Mouse (Mus musculus): ENCODE results near the gene Tjp1. TPM values are rescaled to one million over a fixed set of nuclear protein-coding genes. Genes with fewer than 3 reads are reported as not detected.

Gene Tjp1
- polyA plus RNA-seq, 1 experiment from 2014 or later = 19.7 TPM

DNA sequence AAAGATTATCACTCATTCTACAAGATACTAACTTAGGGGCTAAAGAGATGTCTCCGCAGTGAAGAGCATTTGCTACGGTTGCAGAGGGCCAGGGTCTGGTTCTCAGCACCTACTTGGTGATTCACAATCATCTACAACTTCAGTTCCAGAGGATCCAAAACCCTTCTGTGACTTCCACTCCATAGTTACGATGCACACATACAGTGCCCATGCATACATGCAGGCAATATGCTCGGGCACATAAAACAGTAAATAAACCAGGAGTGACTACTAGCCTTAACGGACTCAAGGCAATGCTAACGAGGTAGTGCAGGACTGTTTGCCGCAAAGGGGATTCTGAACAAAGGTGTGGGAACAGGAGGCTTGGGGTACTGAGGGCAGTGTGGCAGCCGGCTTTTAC lies 7.0 kb downstream of the Tjp1 start:
- Histone ChIP-seq H3K36me3 (ENCODE audit: control insufficient read depth, insufficient read depth) (no peaks in the 10 kb centered on the region), H3K9me3 (replicated peaks; ENCODE audit: control insufficient read depth, low read length) (no peaks in the 10 kb centered on the region), H3K27me3 (ENCODE audit: control insufficient read depth, insufficient read depth, low read length) (peaks cover 7% of the 10 kb centered on the region; the same call in 1 of the 2 replicates), H3K4me1 (ENCODE audit: control insufficient read depth, insufficient read depth, low read length) (no peaks in the 10 kb centered on the region), H3K4me2 (ENCODE audit: low read depth, low read length) (no peak overlapping the region), H3K27ac (ENCODE audit: low read length) (no peak overlapping the region), H3K4me3 (ENCODE audit: low read length) (no peak overlapping the region), H3K9ac (ENCODE audit: low read length) (no peak overlapping the region)
- no peak for ATAC-seq (replicated peaks; ENCODE audit: extremely low read depth, insufficient read depth, low FRiP score)
- WGBS = 89% methylated on average over 8 of the region's 8 CpGs

DNA sequence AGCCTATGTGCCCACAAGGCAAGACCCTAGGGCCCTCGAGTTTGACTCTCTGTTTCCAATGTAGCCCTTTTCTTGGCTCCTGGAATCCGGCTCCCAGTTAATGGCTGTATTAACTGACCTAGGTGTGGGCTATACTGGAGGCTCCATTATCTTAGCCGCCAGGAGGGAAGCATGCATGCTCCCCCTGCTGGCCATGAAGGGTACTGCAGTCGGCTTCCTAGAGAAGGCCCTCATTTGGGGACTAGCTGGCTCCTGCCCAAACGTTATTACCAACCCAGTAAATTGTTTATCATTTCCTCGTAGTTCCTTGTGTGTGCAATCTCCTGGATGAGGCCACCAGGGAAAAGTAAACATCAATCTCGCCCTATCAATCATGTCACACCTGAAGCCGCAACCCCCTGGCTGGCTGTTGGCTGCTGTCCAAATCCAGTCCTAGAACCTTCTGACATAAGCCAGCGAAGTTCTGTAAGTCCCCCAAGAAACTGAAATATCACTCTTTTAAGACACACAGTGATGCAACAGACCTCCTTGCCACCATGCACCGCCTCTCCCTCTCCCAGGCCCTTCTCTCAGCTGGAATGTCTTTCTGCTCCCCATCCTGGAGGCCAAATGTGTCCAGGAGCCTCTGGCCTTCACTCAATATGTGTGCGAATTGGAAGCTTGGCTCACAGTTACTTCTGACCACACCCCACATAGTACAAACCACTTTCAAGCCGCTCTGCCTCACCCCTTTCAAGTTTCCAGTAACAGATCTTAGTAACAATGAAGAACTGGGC lies 7.6 kb downstream of the Tjp1 start:
- Histone ChIP-seq H3K4me3 (ENCODE audit: low read length) (no peak overlapping the region), H3K9ac (ENCODE audit: low read length) (no peak overlapping the region), H3K36me3 (ENCODE audit: control insufficient read depth, insufficient read depth) (no peaks in the 10 kb centered on the region), H3K27me3 (ENCODE audit: control insufficient read depth, insufficient read depth, low read length) (peaks cover 2% of the 10 kb centered on the region; the same call in 1 of the 2 replicates), H3K4me2 (ENCODE audit: low read depth, low read length) (no peak overlapping the region), H3K4me1 (ENCODE audit: control insufficient read depth, insufficient read depth, low read length) (no peaks in the 10 kb centered on the region), H3K27ac (ENCODE audit: low read length) (no peak overlapping the region), H3K9me3 (replicated peaks; ENCODE audit: control insufficient read depth, low read length) (no peaks in the 10 kb centered on the region)
- ATAC-seq (replicated peaks; ENCODE audit: extremely low read depth, insufficient read depth, low FRiP score) = no peak
- 34% methylated on average over 12 of the region's 12 CpGs for WGBS

DNA sequence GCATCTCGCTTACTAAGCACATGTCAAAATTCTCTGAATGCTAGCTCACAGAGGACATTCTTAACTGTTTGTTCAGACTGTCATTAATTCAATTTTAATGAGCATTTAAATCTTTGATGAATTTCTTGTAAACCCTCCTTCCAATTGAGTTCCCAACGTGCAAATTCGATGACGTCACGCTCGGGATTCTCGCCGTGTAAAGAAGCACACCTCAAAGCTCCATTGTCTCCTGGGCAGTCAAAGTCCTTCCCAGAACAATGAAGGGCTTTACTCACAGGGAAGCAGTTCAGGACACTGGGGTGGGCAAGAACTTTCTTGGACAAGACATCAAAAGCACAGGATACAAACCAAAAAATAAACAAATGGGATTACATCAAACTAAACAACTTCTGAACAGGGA lies 10.7 kb downstream of the Tjp1 start:
- Histone ChIP-seq H3K36me3 (ENCODE audit: control insufficient read depth, insufficient read depth) (no peaks in the 10 kb centered on the region), H3K27me3 (ENCODE audit: control insufficient read depth, insufficient read depth, low read length) (no peaks in the 10 kb centered on the region), H3K4me2 (ENCODE audit: low read depth, low read length) (no peak overlapping the region), H3K4me3 (ENCODE audit: low read length) (no peak overlapping the region), H3K4me1 (ENCODE audit: control insufficient read depth, insufficient read depth, low read length) (no peaks in the 10 kb centered on the region), H3K9me3 (replicated peaks; ENCODE audit: control insufficient read depth, low read length) (no peaks in the 10 kb centered on the region), H3K9ac (ENCODE audit: low read length) (no peak overlapping the region), H3K27ac (ENCODE audit: low read length) (no peak overlapping the region)
- WGBS = 66% methylated on average over 8 of the region's 8 CpGs
- no peak for ATAC-seq (replicated peaks; ENCODE audit: extremely low read depth, insufficient read depth, low FRiP score)

DNA sequence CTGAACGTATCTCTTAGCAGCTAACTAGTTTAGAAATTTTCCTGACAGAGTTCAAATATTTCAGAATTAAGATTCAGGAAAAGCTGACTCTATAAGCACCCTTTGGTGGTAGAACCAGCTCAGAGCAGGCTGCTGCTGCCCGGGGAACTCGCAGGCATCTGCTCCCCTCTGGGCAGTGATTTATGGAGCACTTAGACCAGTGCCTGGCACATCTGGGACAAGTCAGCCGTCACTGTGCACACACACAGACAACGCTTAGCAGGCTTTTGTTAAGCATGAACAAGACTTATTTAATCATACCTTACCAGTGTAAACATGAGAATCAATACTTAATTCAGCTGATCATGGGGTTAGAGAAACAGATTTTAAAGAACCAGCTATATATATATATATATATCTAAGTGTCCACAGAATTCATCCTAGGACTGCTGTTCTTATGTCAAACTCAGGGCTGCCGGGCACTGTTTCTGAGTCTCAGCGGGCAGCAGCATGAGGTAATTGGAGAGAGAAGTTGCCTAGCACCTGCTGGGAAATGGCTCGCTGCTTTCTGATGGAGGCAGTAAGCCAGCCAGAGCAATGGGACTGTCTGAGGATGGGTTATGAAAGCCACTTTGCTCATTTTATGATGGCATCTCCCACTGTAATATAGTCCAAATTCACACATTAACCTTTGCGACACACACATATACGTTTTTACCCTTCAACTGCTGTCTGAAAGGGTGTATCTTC lies 14.0 kb downstream of the Tjp1 start:
- Histone ChIP-seq H3K9ac (ENCODE audit: low read length) (no peak overlapping the region), H3K9me3 (replicated peaks; ENCODE audit: control insufficient read depth, low read length) (0 out of 2 replicates have a peak, but pooled peaks cover 4% of the 10 kb centered on the region), H3K27me3 (ENCODE audit: control insufficient read depth, insufficient read depth, low read length) (no peaks in the 10 kb centered on the region), H3K4me1 (ENCODE audit: control insufficient read depth, insufficient read depth, low read length) (no peaks in the 10 kb centered on the region), H3K27ac (ENCODE audit: low read length) (no peak overlapping the region), H3K36me3 (ENCODE audit: control insufficient read depth, insufficient read depth) (no peaks in the 10 kb centered on the region), H3K4me3 (ENCODE audit: low read length) (no peak overlapping the region), H3K4me2 (ENCODE audit: low read depth, low read length) (no peak overlapping the region)
- no peak for ATAC-seq (replicated peaks; ENCODE audit: extremely low read depth, insufficient read depth, low FRiP score)
- WGBS = 57% methylated on average over 10 of the region's 10 CpGs

DNA sequence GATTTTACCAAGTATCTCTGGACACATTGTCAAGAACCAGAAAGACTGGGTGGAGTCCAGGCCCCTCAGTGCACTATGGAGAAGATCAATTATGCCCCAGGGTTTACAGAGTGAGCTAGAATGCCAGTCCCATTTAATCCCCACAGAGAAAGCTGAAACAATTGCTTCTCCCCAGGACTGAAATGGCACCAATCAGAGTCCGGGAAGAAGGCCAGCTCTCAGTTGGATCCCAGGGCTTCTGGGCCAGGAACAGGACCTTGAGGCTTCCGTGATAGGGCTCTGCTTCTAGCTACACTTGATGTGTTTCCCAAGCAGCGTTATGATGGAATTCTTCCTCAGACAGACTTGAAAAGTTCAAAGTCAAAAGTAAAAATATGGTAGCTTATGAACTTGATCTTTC lies 18.2 kb downstream of the Tjp1 start:
- no peak overlapping the region for H3K4me2 ChIP-seq (ENCODE audit: low read depth, low read length)
- H3K9me3 ChIP-seq (replicated peaks; ENCODE audit: control insufficient read depth, low read length) = 0 out of 2 replicates have a peak, but pooled peaks cover 4% of the 10 kb centered on the region
- no peak overlapping the region for H3K4me3 ChIP-seq (ENCODE audit: low read length)
- no peak overlapping the region for H3K27ac ChIP-seq (ENCODE audit: low read length)
- H3K9ac ChIP-seq (ENCODE audit: low read length) = no peak overlapping the region
- H3K27me3 ChIP-seq (ENCODE audit: control insufficient read depth, insufficient read depth, low read length) = no peaks in the 10 kb centered on the region
- no peaks in the 10 kb centered on the region for H3K36me3 ChIP-seq (ENCODE audit: control insufficient read depth, insufficient read depth)
- 65% methylated on average over 3 of the region's 3 CpGs for WGBS
- no peaks in the 10 kb centered on the region for H3K4me1 ChIP-seq (ENCODE audit: control insufficient read depth, insufficient read depth, low read length)
- no peak for ATAC-seq (replicated peaks; ENCODE audit: extremely low read depth, insufficient read depth, low FRiP score)

DNA sequence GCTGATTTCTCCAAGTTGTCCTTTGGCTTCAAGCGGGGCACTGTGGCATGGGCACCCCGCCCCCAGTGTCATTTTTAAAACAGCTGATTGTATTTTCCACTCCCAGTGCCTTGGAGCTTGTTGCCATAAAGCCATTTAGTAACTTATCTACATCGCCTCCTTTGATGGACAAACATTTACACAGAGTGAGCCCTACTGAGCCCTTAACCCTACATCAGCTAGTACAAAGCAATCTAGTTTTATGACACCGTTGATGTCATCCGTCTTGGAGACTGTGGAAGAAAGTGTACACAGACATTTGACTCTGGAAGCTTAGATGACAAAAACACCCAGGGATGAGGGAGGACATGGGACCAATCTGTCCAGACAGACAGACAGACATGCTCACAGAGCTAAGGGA lies 20.2 kb downstream of the Tjp1 start:
- no peak for ATAC-seq (replicated peaks; ENCODE audit: extremely low read depth, insufficient read depth, low FRiP score)
- H3K27me3 ChIP-seq (ENCODE audit: control insufficient read depth, insufficient read depth, low read length) = no peaks in the 10 kb centered on the region
- no peak overlapping the region for H3K9ac ChIP-seq (ENCODE audit: low read length)
- H3K27ac ChIP-seq (ENCODE audit: low read length) = no peak overlapping the region
- H3K36me3 ChIP-seq (ENCODE audit: control insufficient read depth, insufficient read depth) = no peaks in the 10 kb centered on the region
- H3K4me3 ChIP-seq (ENCODE audit: low read length) = no peak overlapping the region
- WGBS = 73% methylated on average over 5 of the region's 5 CpGs
- no peak overlapping the region for H3K4me2 ChIP-seq (ENCODE audit: low read depth, low read length)
- no peaks in the 10 kb centered on the region for H3K4me1 ChIP-seq (ENCODE audit: control insufficient read depth, insufficient read depth, low read length)
- 0 out of 2 replicates have a peak, but pooled peaks cover 4% of the 10 kb centered on the region for H3K9me3 ChIP-seq (replicated peaks; ENCODE audit: control insufficient read depth, low read length)

DNA sequence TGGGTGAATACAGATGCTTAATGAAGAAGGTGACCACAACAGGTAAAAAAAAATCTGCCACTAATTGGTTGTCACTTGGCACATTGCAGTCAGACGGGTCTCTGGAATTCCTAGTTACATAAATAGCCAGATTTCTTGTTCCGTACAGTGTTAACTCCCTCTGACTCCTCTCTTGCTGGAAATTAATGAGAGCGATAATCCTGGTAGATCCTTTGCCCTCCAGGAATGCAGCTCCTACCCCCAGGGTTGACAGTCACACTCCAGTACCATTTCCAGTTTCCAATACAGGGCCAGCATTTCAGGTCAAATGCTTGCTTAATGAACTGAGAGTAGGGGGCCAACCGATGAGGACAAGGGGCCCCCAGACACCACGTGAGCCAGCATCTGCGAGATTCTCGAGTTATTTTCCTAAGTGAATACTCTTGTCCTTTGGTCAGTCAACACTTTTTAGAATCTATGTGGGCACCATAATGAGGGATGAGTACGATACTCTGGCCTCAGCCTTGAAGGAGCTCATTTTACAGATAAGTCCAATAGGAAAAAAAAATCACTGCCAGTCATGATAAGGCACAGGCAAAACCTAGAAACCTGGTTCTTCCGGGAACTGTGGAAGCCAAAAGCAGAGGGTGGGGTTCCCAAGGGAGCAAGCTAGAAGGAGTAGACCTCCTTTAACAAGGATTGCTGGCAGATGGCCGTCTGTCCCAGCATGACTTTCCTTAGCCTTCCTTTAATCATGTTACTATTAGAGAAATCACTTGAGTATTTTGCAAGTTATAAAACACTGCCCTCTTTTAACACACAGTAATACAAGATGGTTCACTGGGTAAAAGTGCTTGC lies 24.9 kb downstream of the Tjp1 start:
- WGBS = 52% methylated on average over 10 of the region's 10 CpGs
- H3K36me3 ChIP-seq (ENCODE audit: control insufficient read depth, insufficient read depth) = no peaks in the 10 kb centered on the region
- H3K9ac ChIP-seq (ENCODE audit: low read length) = no peak overlapping the region
- no peak overlapping the region for H3K4me3 ChIP-seq (ENCODE audit: low read length)
- no peak overlapping the region for H3K4me2 ChIP-seq (ENCODE audit: low read depth, low read length)
- H3K27ac ChIP-seq (ENCODE audit: low read length) = no peak overlapping the region
- no peak for ATAC-seq (replicated peaks; ENCODE audit: extremely low read depth, insufficient read depth, low FRiP score)
- peaks cover 2% of the 10 kb centered on the region; the same call in 1 of the 2 replicates for H3K4me1 ChIP-seq (ENCODE audit: control insufficient read depth, insufficient read depth, low read length)
- no peaks in the 10 kb centered on the region for H3K27me3 ChIP-seq (ENCODE audit: control insufficient read depth, insufficient read depth, low read length)
- no peaks in the 10 kb centered on the region for H3K9me3 ChIP-seq (replicated peaks; ENCODE audit: control insufficient read depth, low read length)

DNA sequence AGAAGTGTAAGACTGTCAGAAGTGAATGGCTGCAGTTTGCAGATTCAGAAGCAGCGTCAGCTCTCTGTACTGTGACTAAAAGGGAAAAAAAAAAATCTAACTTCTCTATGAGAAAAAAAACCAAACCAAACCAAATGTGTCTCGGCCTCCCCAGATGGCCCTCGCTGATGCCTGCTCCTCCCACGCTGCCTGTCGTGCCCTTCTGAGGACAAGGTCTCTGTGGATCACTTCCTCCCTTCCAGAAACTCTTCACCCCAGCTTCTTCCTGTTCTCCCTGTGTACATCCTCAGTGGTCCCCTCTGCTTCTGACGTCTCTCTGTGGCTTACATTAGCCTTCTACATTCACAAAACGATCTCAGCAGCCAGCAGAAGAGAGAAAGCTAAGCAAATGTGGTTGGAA lies 26.8 kb downstream of the Tjp1 start:
- no peaks in the 10 kb centered on the region for H3K27me3 ChIP-seq (ENCODE audit: control insufficient read depth, insufficient read depth, low read length)
- no peak overlapping the region for H3K9ac ChIP-seq (ENCODE audit: low read length)
- H3K4me2 ChIP-seq (ENCODE audit: low read depth, low read length) = no peak overlapping the region
- no peaks in the 10 kb centered on the region for H3K9me3 ChIP-seq (replicated peaks; ENCODE audit: control insufficient read depth, low read length)
- no peaks in the 10 kb centered on the region for H3K36me3 ChIP-seq (ENCODE audit: control insufficient read depth, insufficient read depth)
- H3K4me1 ChIP-seq (ENCODE audit: control insufficient read depth, insufficient read depth, low read length) = peaks cover 2% of the 10 kb centered on the region; the same call in 1 of the 2 replicates
- 53% methylated on average over 7 of the region's 7 CpGs for WGBS
- H3K4me3 ChIP-seq (ENCODE audit: low read length) = no peak overlapping the region
- ATAC-seq (replicated peaks; ENCODE audit: extremely low read depth, insufficient read depth, low FRiP score) = no peak
- no peak overlapping the region for H3K27ac ChIP-seq (ENCODE audit: low read length)
